Mouse (Mus musculus): ENCODE measurements around the gene Sccpdh. TPM values are rescaled to one million over a fixed set of nuclear protein-coding genes. Genes with fewer than 3 reads are reported as not detected.

Gene Sccpdh
- polyA plus RNA-seq, 1 experiment from 2014 or later: 113 TPM

DNA sequence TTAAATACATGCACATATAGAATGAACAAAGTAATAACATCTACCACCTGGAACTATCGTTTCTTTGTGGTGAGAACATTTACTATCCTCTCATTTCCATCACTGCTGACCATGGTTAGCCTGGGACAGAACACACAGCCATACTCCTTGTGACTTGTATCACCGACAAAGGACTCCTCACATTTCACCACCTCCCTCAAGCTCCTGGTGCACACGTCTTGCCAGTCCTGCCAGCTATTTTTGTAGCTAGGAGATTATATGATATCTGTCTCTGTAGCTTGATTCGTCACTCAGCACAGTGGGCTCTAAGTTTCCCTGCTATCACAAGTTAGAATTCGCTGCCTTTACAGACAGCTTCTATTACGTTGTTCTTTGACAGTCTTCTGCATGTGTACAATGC lies 20.4 kb downstream of the Sccpdh start:
- H3K27me3 ChIP-seq (replicated peaks; ENCODE audit: control insufficient read depth, insufficient read depth, low read length): no peaks in the 10 kb centered on the region
- TF ChIP-seq CTCF (IDR thresholded peaks at IDR 0.05; ENCODE audit: low read depth): no peak
- no peak overlapping the region for H3K9ac ChIP-seq (ENCODE audit: low read depth, low read length)
- no peaks in the 10 kb centered on the region for H3K4me1 ChIP-seq (replicated peaks; ENCODE audit: control insufficient read depth, insufficient read depth, low read length)
- no peak overlapping the region for H3K4me3 ChIP-seq (ENCODE audit: low read depth, low read length)
- H3K36me3 ChIP-seq (ENCODE audit: control insufficient read depth, insufficient read depth): peaks cover 14% of the 10 kb centered on the region
- no peak for ATAC-seq
- no peak overlapping the region for H3K4me2 ChIP-seq (replicated peaks; ENCODE audit: low read depth)
- no peaks in the 10 kb centered on the region for H3K9me3 ChIP-seq (ENCODE audit: control insufficient read depth)
- H3K27ac ChIP-seq (ENCODE audit: low read depth, low read length): no peak overlapping the region
- WGBS: 89% methylated on average over 6 of the region's 6 CpGs

DNA sequence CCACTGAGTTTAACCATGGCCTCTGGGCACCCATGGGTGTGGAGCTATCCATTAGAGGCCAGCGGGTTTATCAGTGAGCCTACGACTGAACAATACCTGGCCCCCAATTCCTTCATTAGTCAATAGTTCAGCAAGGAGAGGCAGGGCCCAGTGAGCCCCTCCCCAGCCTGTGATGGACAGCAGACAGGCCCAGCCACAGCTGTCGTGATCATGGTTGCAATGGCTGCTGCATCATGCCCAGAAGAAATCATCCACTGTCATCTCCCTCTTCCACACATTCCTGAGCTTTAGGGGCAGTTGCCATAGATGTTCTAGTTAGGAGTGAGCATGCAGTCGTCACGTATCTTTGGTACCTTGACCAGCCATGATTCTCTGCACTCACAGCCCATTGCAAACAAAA lies 20.9 kb downstream of the Sccpdh start:
- Histone ChIP-seq H3K27me3 (replicated peaks; ENCODE audit: control insufficient read depth, insufficient read depth, low read length) (no peaks in the 10 kb centered on the region), H3K4me1 (replicated peaks; ENCODE audit: control insufficient read depth, insufficient read depth, low read length) (no peaks in the 10 kb centered on the region), H3K4me3 (ENCODE audit: low read depth, low read length) (no peak overlapping the region), H3K9ac (ENCODE audit: low read depth, low read length) (no peak overlapping the region), H3K27ac (ENCODE audit: low read depth, low read length) (no peak overlapping the region), H3K9me3 (ENCODE audit: control insufficient read depth) (no peaks in the 10 kb centered on the region), H3K36me3 (ENCODE audit: control insufficient read depth, insufficient read depth) (peaks cover 10% of the 10 kb centered on the region; the same call in 1 of the 2 replicates), H3K4me2 (replicated peaks; ENCODE audit: low read depth) (no peak overlapping the region)
- WGBS: 75% methylated on average over 5 of the region's 5 CpGs
- TF ChIP-seq CTCF (IDR thresholded peaks at IDR 0.05; ENCODE audit: low read depth): no peak
- no peak for ATAC-seq

DNA sequence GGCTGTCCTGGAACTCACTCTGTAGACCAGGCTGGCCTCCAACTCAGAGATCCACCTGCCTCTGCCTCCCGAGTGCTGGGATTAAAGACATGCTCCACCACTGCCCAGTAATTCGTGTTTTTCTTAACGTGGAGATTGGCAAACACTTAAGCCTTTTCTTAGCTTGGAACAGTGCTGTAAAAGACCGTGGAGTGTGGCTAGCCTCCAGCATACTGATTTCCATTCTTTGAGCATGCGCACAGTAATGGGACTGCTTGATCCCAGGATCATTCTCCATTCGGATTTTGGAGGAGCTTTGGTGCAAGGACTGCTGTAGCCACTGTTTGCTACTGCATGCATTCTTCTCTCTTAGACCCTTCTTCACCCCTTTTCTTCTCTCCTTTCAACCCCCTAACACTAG lies 21.5 kb downstream of the Sccpdh start:
- H3K27ac ChIP-seq (ENCODE audit: low read depth, low read length): no peak overlapping the region

DNA sequence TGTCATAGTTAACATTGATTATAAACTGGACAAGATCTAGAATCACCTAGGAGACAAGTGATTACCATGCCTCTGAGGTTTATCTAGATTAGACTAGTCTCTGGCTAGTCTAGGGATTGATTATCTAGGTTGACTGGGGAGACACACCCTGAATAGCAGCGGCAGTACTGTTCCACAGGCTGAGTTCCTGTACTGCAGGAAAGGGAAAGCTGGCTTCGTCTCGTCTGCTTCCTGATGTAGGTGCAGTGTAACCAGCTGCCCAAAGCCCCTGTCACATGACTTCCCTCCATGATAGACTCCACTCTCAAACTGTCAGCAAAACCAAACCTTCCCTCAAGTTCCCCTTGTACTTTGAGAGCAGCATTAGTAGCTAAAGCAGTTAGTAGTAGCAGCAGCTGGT lies 36.1 kb downstream of the Sccpdh start:
- ATAC-seq: peak; percentile 43; the same call in 1 of the 2 replicates
- H3K4me2 ChIP-seq (replicated peaks; ENCODE audit: low read depth): no peak overlapping the region
- H3K27ac ChIP-seq (ENCODE audit: low read depth, low read length): no peak overlapping the region
- H3K9ac ChIP-seq (ENCODE audit: low read depth, low read length): no peak overlapping the region
- WGBS: 22% methylated on average over 3 of the region's 3 CpGs
- no peaks in the 10 kb centered on the region for H3K27me3 ChIP-seq (replicated peaks; ENCODE audit: control insufficient read depth, insufficient read depth, low read length)
- H3K36me3 ChIP-seq (ENCODE audit: control insufficient read depth, insufficient read depth): no peaks in the 10 kb centered on the region
- no peaks in the 10 kb centered on the region for H3K4me1 ChIP-seq (replicated peaks; ENCODE audit: control insufficient read depth, insufficient read depth, low read length)
- no peak for TF ChIP-seq CTCF (IDR thresholded peaks at IDR 0.05; ENCODE audit: low read depth)
- no peak overlapping the region for H3K4me3 ChIP-seq (ENCODE audit: low read depth, low read length)
- H3K9me3 ChIP-seq (ENCODE audit: control insufficient read depth): no peaks in the 10 kb centered on the region

More for the DNA sequence above, 21.5 kb downstream of the Sccpdh start:
- H3K9ac ChIP-seq (ENCODE audit: low read depth, low read length): no peak overlapping the region
- H3K4me2 ChIP-seq (replicated peaks; ENCODE audit: low read depth): no peak overlapping the region
- 85% methylated on average over 6 of the region's 6 CpGs for WGBS
- TF ChIP-seq CTCF (IDR thresholded peaks at IDR 0.05; ENCODE audit: low read depth): no peak
- no peaks in the 10 kb centered on the region for H3K4me1 ChIP-seq (replicated peaks; ENCODE audit: control insufficient read depth, insufficient read depth, low read length)
- H3K27me3 ChIP-seq (replicated peaks; ENCODE audit: control insufficient read depth, insufficient read depth, low read length): no peaks in the 10 kb centered on the region
- ATAC-seq: no peak
- H3K4me3 ChIP-seq (ENCODE audit: low read depth, low read length): no peak overlapping the region
- no peaks in the 10 kb centered on the region for H3K9me3 ChIP-seq (ENCODE audit: control insufficient read depth)
- peaks cover 6% of the 10 kb centered on the region; the same call in 1 of the 2 replicates for H3K36me3 ChIP-seq (ENCODE audit: control insufficient read depth, insufficient read depth)

DNA sequence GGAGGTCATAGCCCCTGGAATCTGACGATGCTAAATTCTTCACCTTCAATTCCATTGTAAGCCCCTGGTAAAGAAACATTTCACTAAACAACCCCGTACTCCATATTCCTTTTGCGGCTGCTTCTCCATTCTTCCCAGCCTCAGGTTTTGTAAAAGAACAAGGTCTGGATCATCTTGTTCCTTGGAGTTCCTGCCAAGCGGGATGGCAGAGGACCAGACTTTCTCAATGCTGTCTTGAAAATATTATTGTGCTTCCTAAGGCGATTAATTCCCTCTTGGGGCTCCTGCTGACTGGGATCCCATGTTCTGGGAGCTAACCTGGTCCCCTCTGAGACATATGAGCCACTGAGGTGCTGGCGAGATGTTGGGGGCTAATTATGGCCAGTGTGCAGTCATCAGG lies 37.1 kb downstream of the Sccpdh start:
- no peak for ATAC-seq

DNA sequence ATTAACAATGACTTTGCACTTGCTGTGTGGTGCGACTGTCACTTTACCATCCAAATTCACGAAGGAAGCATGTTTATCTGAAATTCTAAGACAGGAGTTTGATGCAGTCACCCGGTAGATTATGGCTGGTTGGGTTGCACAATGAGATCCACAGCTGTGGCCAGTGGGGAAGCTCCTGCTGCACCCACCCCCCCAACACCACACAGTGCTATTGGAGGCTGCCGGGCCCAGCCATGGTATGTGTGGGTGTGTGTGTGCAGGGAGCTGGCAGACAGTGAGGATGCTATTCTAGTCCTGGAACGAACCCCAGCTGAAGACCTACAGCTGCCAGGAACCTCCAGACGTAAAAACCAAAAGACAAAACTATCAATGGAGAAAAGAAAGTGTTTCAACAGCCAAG lies 41.4 kb downstream of the Sccpdh start:
- Histone ChIP-seq H3K4me2 (replicated peaks; ENCODE audit: low read depth) (no peak overlapping the region), H3K27ac (ENCODE audit: low read depth, low read length) (no peak overlapping the region), H3K4me1 (replicated peaks; ENCODE audit: control insufficient read depth, insufficient read depth, low read length) (no peaks in the 10 kb centered on the region), H3K4me3 (ENCODE audit: low read depth, low read length) (no peak overlapping the region), H3K9ac (ENCODE audit: low read depth, low read length) (no peak overlapping the region), H3K9me3 (ENCODE audit: control insufficient read depth) (no peaks in the 10 kb centered on the region), H3K27me3 (replicated peaks; ENCODE audit: control insufficient read depth, insufficient read depth, low read length) (no peaks in the 10 kb centered on the region), H3K36me3 (ENCODE audit: control insufficient read depth, insufficient read depth) (no peaks in the 10 kb centered on the region)
- no peak for ATAC-seq
- TF ChIP-seq CTCF (IDR thresholded peaks at IDR 0.05; ENCODE audit: low read depth): no peak
- WGBS: 70% methylated on average over 6 of the region's 6 CpGs

More for the DNA sequence above, 37.1 kb downstream of the Sccpdh start:
- Histone ChIP-seq H3K4me2 (replicated peaks; ENCODE audit: low read depth) (no peak overlapping the region), H3K4me1 (replicated peaks; ENCODE audit: control insufficient read depth, insufficient read depth, low read length) (no peaks in the 10 kb centered on the region), H3K9ac (ENCODE audit: low read depth, low read length) (no peak overlapping the region), H3K27ac (ENCODE audit: low read depth, low read length) (no peak overlapping the region), H3K9me3 (ENCODE audit: control insufficient read depth) (no peaks in the 10 kb centered on the region), H3K4me3 (ENCODE audit: low read depth, low read length) (no peak overlapping the region), H3K36me3 (ENCODE audit: control insufficient read depth, insufficient read depth) (no peaks in the 10 kb centered on the region), H3K27me3 (replicated peaks; ENCODE audit: control insufficient read depth, insufficient read depth, low read length) (no peaks in the 10 kb centered on the region)
- TF ChIP-seq CTCF (IDR thresholded peaks at IDR 0.05; ENCODE audit: low read depth): no peak
- 84% methylated on average over 6 of the region's 6 CpGs for WGBS

DNA sequence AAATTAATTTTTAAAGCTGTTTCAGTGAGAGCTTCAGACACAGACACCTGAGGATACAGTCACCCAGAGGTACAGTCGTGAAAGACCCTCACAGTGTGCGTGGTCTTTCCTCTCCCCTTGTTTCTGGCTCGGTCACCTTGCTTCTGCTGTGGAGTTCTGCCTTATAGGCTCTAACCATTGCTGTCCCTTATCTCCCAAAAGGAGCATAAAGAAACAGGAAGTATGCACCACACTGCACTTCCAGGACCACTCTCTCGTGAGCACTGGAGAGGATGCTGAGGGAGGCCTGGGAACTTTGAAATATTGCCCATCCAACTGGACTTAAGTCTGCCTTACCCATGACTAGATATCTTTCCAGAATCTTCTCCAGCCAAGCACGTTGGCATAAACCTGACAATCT lies 42.7 kb downstream of the Sccpdh start:
- H3K9me3 ChIP-seq (ENCODE audit: control insufficient read depth): no peaks in the 10 kb centered on the region
- no peak overlapping the region for H3K4me2 ChIP-seq (replicated peaks; ENCODE audit: low read depth)
- H3K4me3 ChIP-seq (ENCODE audit: low read depth, low read length): no peak overlapping the region
- H3K27me3 ChIP-seq (replicated peaks; ENCODE audit: control insufficient read depth, insufficient read depth, low read length): no peaks in the 10 kb centered on the region
- no peak overlapping the region for H3K9ac ChIP-seq (ENCODE audit: low read depth, low read length)
- TF ChIP-seq CTCF (IDR thresholded peaks at IDR 0.05; ENCODE audit: low read depth): no peak
- WGBS: 79% methylated on average over 5 of the region's 5 CpGs
- ATAC-seq: no peak
- H3K4me1 ChIP-seq (replicated peaks; ENCODE audit: control insufficient read depth, insufficient read depth, low read length): no peaks in the 10 kb centered on the region
- no peaks in the 10 kb centered on the region for H3K36me3 ChIP-seq (ENCODE audit: control insufficient read depth, insufficient read depth)
- H3K27ac ChIP-seq (ENCODE audit: low read depth, low read length): no peak overlapping the region
